Mouse (Mus musculus) embryonic facial prominence, embryonic 12.5 days (tissue): ENCODE measurements around the gene Lrrc4b. TPM values are rescaled to one million over a fixed set of nuclear protein-coding genes. Genes with fewer than 3 reads are reported as not detected.

Experiments used
- ATAC-seq: fragments of 200-750 bp; cut with Nextera tagmentation; 2 replicates; pipeline ENCODE4 v1.8.0; 2017; ENCODE audit not compliant: insufficient number of reproducible peaks, insufficient read depth, low FRiP score, low TSS enrichment
- H3K27ac ChIP-seq: fragments of 300-500 bp; sonication (generic); 2 replicates; pipeline ENCODE4 v1.5.1; 2016; ENCODE audit warnings: mild to moderate bottlenecking
- H3K27me3 ChIP-seq: fragments of 300-500 bp; sonication (generic); 2 replicates; pipeline ENCODE4 v1.6.1; 2016; ENCODE audit warnings: mild to moderate bottlenecking, moderate library complexity
- H3K36me3 ChIP-seq: fragments of 300-500 bp; sonication (generic); 2 replicates; pipeline ENCODE4 v1.6.1; 2016; ENCODE audit warnings: mild to moderate bottlenecking
- H3K4me1 ChIP-seq: fragments of 300-500 bp; sonication (generic); 2 replicates; pipeline ENCODE4 v1.6.1; 2016
- H3K4me2 ChIP-seq: fragments of 300-500 bp; sonication (generic); replicated peaks from 2 replicates; pipeline ENCODE4 v1.6.1; 2016; ENCODE audit warnings: mild to moderate bottlenecking, moderate library complexity
- H3K4me3 ChIP-seq: fragments of 300-500 bp; sonication (generic); 2 replicates; pipeline ENCODE4 v1.5.1; 2016; ENCODE audit warnings: mild to moderate bottlenecking
- H3K9ac ChIP-seq: fragments of 300-500 bp; sonication (generic); 2 replicates; pipeline ENCODE4 v1.6.1; 2016; ENCODE audit warnings: mild to moderate bottlenecking, moderate library complexity
- H3K9me3 ChIP-seq: fragments of 300-500 bp; sonication (generic); 2 replicates; pipeline ENCODE4 v1.6.1; 2016; ENCODE audit warnings: mild to moderate bottlenecking, moderate library complexity
- whole genome bisulfite sequencing: fragments of 180-500 bp; shearing (Covaris S2); methylation state at CpG from one replicate; pipeline ENCODE4 v1.1.7; 2016; 5-methylcytosine and 5-hydroxymethylcytosine counted together
- polyA plus RNA-seq: library from polyadenylated mRNA; unstranded; fragments of >200 nt; fragmentation: Nextera tagmentation; extraction: Ambion mirVana; gene quantifications from 2 replicates; pipeline ENCODE4 v1.2.1, GENCODE M21; 2016

The Lrrc4b gene
- 2.3 and 2.6 TPM in 2 replicates for polyA plus RNA-seq

DNA sequence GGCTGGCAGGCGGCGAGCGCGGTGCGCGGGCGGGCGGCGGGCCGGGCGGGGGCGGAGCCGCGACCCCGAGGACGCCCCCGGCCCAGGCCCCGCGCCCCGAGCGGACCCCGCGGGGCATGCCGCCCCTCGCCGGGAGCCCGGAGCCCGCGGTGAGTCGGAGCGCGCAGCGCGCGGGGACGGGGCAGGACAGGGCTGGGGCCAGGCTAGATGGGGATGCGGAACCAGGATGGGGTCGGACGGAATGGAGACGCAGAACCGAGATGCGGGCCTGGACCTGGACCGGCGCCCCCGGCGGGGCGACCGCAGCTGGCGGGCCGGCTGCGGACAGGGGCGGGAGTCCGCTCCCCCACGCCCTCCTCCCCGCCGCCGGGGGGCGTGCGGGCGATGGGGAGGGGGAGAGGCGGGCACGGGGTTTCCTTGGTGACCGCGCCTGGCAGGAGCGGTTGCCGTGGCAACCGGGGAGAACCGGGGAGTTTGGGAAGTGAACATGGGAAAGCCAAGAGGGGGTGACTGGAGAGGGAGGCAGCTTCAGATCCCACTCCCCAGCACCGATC is at the start of gene Lrrc4b:
Gene Lrrc4b (plus strand): TSS at position 51 of the 554 bp plus-strand sequence.
- peak within 1 kb of the TSS; percentile 70 for H3K4me3 ChIP-seq
- H3K27ac ChIP-seq: peak within 1 kb of the TSS; percentile 73; the same call in 1 of the 2 replicates
- ATAC-seq: no peak
- H3K36me3 ChIP-seq: no peaks in the 10 kb centered on the region
- H3K9ac ChIP-seq: peak within 1 kb of the TSS; percentile 75
- H3K4me1 ChIP-seq: peaks cover 25% of the 10 kb centered on the region
- peaks cover 72% of the 10 kb centered on the region for H3K27me3 ChIP-seq
- WGBS: 1% methylated on average over 37 of the region's 69 CpGs
- H3K4me2 ChIP-seq: peak within 1 kb of the TSS; percentile 84
- H3K9me3 ChIP-seq: no peaks in the 10 kb centered on the region

DNA sequence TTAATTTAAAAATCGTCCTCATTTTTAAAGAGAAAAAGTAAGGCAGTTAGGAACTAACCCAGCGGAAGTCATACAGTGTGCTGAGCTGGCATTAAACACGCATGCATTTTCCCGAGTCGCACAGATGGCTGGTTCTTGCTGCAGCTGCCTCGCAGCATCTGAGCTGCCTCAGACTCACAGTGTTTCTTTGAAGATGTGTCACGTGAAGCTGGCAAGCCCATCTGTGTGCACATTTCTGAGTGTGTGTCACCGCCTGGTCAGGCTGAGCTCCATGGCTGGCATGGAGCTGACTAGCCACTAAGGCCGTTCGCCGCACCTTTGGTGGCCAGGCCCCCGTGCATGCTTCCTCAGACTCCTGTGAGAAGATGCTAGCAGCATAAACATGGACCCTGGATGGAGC is 46.3 kb upstream of the Lrrc4b start:
- Histone ChIP-seq H3K27ac (no peak overlapping the region), H3K9me3 (no peaks in the 10 kb centered on the region), H3K4me3 (no peak overlapping the region), H3K4me2 (no peak overlapping the region), H3K36me3 (no peaks in the 10 kb centered on the region), H3K4me1 (peaks cover 4% of the 10 kb centered on the region; the same call in 1 of the 2 replicates), H3K9ac (no peak overlapping the region), H3K27me3 (peaks cover 23% of the 10 kb centered on the region)
- 78% methylated on average over 12 of the region's 12 CpGs for WGBS
- no peak for ATAC-seq

DNA sequence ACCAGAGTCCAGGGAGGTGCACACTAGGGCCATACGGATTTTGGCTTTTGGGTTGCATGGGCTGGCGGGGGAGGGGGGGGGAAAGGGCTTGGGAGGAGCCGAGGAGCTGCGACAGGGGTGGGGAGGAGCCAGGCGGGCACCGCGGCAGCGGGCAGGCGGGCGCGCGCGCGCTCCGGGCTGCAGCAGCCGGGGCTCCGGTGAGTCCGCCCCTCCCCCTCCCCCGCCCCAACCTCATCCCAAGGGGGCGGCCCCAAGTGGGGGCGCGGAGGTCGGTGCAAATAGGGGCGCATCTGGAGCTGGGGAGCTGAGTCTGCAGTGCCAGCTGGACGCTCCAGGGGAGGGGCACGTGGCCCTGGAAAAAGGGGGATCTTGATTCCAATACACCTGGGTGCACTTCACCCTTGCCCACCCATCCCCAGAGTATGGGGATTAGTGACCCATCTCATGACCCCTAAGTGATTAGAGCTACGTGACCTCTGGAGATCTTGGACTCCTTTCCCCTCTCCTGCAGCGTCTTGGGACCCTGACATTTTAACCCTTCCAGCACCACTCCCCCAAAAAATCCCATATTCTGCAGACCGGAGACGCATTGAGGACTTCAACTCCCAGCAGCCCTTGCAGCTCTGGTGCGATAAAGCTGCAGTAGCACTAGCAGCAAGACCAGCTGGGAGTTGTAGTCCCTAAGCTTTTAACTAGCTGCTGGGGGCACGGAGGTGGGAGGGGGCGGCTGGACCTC is 44.7 kb upstream of the Lrrc4b start, which contains the start of gene Syt3:
Gene Syt3 (plus strand): TSS at position 123 of the 736 bp plus-strand sequence.
- H3K27me3 ChIP-seq: peaks cover 27% of the 10 kb centered on the region
- ATAC-seq: peak; percentile 70
- no peak within 1 kb of the TSS for H3K27ac ChIP-seq
- no peaks in the 10 kb centered on the region for H3K36me3 ChIP-seq
- peak within 1 kb of the TSS; percentile 91 for H3K4me2 ChIP-seq
- H3K9ac ChIP-seq: peak within 1 kb of the TSS; percentile 52
- H3K4me3 ChIP-seq: peak within 1 kb of the TSS; percentile 53
- 2% methylated on average over 30 of the region's 33 CpGs for WGBS
- peaks cover 4% of the 10 kb centered on the region; the same call in 1 of the 2 replicates for H3K4me1 ChIP-seq
- no peaks in the 10 kb centered on the region for H3K9me3 ChIP-seq

DNA sequence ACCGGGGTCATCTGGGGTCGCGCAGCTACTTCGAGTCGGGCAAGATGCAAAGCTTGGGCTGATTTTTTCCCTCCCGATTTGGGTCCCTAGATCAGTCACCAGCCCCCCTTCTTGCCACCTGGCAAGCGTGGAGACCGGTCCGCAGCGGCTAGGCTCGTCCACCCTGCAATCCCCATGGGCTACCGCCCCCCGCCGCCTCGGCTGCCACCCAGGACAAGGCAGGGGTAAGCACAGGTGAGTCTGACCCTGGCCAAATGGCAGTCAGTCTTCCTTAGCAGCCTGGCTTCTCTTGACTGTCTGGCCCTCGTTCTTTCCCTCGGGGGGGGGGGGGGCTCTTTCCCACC is 44.1 kb upstream of the Lrrc4b start:
- Histone ChIP-seq H3K4me1 (peaks cover 4% of the 10 kb centered on the region; the same call in 1 of the 2 replicates), H3K4me3 (peak overlapping the region; percentile 53), H3K4me2 (peak overlapping the region; percentile 91), H3K9me3 (no peaks in the 10 kb centered on the region), H3K27me3 (peaks cover 27% of the 10 kb centered on the region), H3K9ac (peak overlapping the region; percentile 52; the same call in 1 of the 2 replicates), H3K27ac (no peak overlapping the region), H3K36me3 (no peaks in the 10 kb centered on the region)
- peak; percentile 50; the same call in 1 of the 2 replicates for ATAC-seq
- under 1% methylated on average over 15 of the region's 17 CpGs for WGBS

DNA sequence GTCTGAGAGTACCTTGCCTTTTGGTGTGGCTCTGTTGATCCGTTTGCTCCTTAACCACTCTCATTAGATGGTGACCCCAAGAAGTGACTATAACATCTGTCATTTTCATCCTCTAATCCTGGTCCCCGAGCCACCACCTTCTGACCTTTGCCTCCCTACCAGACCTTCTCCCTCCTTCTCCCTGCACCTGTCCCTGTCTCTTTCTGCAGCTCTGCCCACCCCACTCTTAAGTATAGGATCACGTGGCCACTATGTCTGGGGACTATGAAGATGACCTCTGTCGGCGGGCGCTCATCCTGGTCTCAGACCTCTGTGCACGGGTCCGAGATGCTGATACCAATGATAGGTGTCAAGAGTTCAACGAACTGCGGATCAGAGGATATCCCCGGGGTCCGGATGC is 43.1 kb upstream of the Lrrc4b start, which contains the start of gene 1700008O03Rik:
Gene 1700008O03Rik (minus strand): TSS at position 101 of the 400 bp plus-strand sequence.
- Histone ChIP-seq H3K9ac (peak within 1 kb of the TSS; percentile 52; the same call in 1 of the 2 replicates), H3K4me1 (peaks cover 4% of the 10 kb centered on the region; the same call in 1 of the 2 replicates), H3K27me3 (peaks cover 27% of the 10 kb centered on the region), H3K4me2 (peak within 1 kb of the TSS; percentile 91), H3K27ac (no peak within 1 kb of the TSS), H3K36me3 (no peaks in the 10 kb centered on the region), H3K9me3 (no peaks in the 10 kb centered on the region), H3K4me3 (peak within 1 kb of the TSS; percentile 53)
- 72% methylated on average over 12 of the region's 12 CpGs for WGBS
- no peak for ATAC-seq

DNA sequence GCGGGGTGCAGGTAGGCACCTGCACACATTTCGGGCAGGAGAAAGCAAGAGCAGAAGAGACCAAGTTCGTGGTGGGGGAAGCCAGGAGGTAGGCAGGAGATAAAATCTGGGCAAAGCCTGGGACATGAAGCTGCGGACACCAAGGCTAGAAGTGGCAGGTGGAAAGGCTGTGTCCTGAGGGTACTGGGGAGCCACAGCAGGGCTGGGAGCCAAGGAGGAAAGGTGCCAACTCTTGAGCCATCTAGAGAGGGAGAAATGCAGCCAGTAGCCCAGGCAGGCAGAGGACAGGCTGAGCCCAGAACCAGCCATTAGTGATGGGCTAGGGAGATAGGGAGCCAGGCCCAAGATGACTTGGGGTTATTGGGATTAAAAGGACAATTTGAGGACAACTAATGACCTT is 37.0 kb upstream of the Lrrc4b start:
- 84% methylated on average over 4 of the region's 4 CpGs for WGBS
- ATAC-seq: no peak
- H3K36me3 ChIP-seq: no peaks in the 10 kb centered on the region
- no peak overlapping the region for H3K4me2 ChIP-seq
- no peak overlapping the region for H3K9ac ChIP-seq
- no peak overlapping the region for H3K27ac ChIP-seq
- no peaks in the 10 kb centered on the region for H3K4me1 ChIP-seq
- peaks cover 9% of the 10 kb centered on the region for H3K27me3 ChIP-seq
- H3K4me3 ChIP-seq: no peak overlapping the region
- no peaks in the 10 kb centered on the region for H3K9me3 ChIP-seq

DNA sequence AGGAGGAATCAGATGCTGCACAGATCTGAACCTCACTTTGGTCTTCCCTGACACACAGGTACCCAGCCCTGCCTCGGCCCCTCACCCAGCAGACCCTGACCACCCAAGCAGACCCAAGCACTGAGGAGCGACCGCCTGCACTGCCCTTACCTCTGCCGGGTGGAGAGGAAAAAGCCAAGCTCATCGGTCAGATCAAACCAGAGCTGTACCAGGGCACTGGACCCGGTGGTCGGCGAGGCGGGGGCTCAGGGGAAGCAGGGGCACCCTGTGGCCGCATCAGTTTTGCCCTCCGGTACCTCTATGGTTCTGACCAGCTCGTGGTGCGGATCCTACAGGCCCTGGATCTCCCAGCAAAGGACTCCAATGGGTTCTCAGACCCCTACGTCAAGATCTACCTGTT is 36.5 kb upstream of the Lrrc4b start:
- 89% methylated on average over 14 of the region's 14 CpGs for WGBS
- no peak overlapping the region for H3K4me3 ChIP-seq
- H3K9me3 ChIP-seq: no peaks in the 10 kb centered on the region
- H3K36me3 ChIP-seq: no peaks in the 10 kb centered on the region
- no peak for ATAC-seq
- H3K27me3 ChIP-seq: peaks cover 5% of the 10 kb centered on the region
- no peak overlapping the region for H3K4me2 ChIP-seq
- no peak overlapping the region for H3K27ac ChIP-seq
- H3K9ac ChIP-seq: no peak overlapping the region
- no peaks in the 10 kb centered on the region for H3K4me1 ChIP-seq

DNA sequence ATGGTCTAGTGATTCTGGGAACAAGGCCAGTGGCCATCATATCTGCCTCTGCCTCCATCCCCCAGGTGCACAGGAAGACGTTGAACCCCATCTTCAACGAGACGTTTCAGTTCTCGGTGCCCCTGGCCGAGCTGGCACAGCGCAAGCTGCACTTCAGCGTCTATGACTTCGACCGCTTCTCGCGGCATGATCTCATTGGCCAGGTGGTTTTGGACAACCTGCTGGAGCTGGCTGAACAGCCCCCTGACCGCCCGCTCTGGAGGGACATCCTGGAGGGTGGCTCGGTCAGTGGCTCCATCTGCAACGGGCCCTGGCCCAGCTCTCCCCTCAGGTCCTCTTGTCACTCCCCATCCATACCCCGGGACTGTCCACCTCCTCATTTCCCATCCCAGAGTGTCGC is 35.5 kb upstream of the Lrrc4b start:
- Histone ChIP-seq H3K36me3 (no peaks in the 10 kb centered on the region), H3K4me2 (no peak overlapping the region), H3K27ac (no peak overlapping the region), H3K27me3 (peaks cover 6% of the 10 kb centered on the region), H3K4me1 (no peaks in the 10 kb centered on the region), H3K9me3 (no peaks in the 10 kb centered on the region), H3K4me3 (no peak overlapping the region), H3K9ac (no peak overlapping the region)
- 90% methylated on average over 17 of the region's 17 CpGs for WGBS
- ATAC-seq: no peak

DNA sequence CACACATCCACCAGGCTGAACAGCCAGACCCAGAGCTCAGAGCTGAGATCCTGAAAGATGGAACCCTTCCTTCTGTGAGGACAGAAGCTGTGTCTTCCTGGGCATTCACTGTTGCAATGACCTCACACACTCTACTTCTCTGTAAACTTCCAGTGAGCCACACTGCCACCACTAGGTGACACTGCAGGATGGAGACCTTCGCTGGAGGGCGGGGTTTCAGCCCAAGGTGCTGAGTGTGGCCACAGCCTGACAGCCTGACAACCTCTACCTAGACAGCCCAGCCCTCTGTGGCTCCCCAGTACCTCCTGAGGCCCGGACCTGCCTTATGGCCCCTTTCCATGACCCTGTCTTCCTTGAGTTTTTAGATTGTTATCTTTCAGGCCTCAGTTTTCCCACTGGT is 30.2 kb upstream of the Lrrc4b start:
- no peaks in the 10 kb centered on the region for H3K9me3 ChIP-seq
- no peak overlapping the region for H3K4me3 ChIP-seq
- no peak overlapping the region for H3K27ac ChIP-seq
- peak; percentile 22; the same call in 1 of the 2 replicates for ATAC-seq
- no peak overlapping the region for H3K4me2 ChIP-seq
- no peaks in the 10 kb centered on the region for H3K4me1 ChIP-seq
- 16% methylated on average over 3 of the region's 3 CpGs for WGBS
- H3K36me3 ChIP-seq: no peaks in the 10 kb centered on the region
- H3K9ac ChIP-seq: no peak overlapping the region
- H3K27me3 ChIP-seq: peaks cover 2% of the 10 kb centered on the region

DNA sequence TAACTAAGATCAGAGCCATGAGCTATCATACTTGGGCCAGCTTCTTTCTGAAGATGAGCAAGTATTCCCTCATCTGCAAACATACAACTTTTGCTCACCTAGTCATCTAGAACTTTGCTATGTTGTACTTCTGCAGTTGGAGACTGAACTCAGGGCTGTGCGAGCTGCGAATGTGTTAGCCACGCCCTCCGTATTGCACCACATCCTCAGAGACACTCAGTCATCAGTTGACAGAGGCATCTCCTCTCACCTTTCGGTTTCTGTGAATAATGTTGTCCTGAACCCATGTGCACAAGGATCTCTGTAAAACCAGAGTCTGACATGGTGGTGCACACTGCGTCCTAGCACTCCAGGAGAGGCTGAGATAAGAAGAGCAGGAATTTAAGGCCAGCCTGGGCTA is 27.1 kb upstream of the Lrrc4b start:
- Histone ChIP-seq H3K36me3 (no peaks in the 10 kb centered on the region), H3K9me3 (no peaks in the 10 kb centered on the region), H3K4me1 (no peaks in the 10 kb centered on the region), H3K27ac (no peak overlapping the region), H3K9ac (no peak overlapping the region), H3K27me3 (peaks cover 7% of the 10 kb centered on the region; the same call in 1 of the 2 replicates), H3K4me3 (no peak overlapping the region), H3K4me2 (no peak overlapping the region)
- 84% methylated on average over 6 of the region's 6 CpGs for WGBS
- ATAC-seq: no peak

DNA sequence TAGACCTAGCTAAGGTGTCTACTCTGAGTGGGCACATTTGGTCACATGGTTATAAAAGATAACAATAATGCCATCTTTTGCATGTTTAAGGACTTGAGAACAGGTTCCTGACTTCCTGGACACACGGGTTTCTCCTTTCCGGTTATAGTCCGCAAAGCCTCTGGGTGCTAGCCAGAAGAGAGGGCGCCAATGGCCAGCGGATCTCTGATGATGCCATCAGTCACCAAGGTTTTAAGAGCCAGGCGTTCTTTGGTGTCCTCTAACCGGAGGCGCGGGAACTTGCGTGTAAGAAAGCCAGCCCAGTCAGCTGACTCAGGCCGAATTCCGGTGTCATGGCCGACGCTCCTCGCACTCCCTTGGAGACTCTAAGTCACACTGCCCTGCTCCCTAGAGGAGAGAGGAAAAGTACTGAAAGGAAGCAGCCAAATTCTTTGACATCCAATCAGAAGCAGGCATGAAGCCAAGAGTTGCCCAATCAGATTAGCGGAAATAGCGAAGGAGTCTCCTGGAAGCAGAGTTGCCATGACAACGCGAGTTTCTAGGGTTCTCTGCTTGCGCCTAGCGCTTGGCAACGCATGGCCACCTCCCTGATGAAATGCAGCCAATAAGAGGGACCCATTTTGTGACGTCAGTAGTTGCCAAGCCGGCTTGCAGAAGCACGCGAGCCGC is 23.3 kb upstream of the Lrrc4b start:
- WGBS: under 1% methylated on average over 27 of the region's 27 CpGs
- Histone ChIP-seq H3K36me3 (no peaks in the 10 kb centered on the region), H3K9me3 (no peaks in the 10 kb centered on the region), H3K27ac (peak overlapping the region; percentile 75), H3K4me2 (peak overlapping the region; percentile 54), H3K9ac (no peak overlapping the region), H3K4me3 (peak overlapping the region; percentile 37), H3K4me1 (no peaks in the 10 kb centered on the region), H3K27me3 (peaks cover 9% of the 10 kb centered on the region; the same call in 1 of the 2 replicates)
- peak; percentile 95 for ATAC-seq
